Mouse (Mus musculus): ENCODE measurements around the gene Stat5a.

Gene Stat5a

DNA sequence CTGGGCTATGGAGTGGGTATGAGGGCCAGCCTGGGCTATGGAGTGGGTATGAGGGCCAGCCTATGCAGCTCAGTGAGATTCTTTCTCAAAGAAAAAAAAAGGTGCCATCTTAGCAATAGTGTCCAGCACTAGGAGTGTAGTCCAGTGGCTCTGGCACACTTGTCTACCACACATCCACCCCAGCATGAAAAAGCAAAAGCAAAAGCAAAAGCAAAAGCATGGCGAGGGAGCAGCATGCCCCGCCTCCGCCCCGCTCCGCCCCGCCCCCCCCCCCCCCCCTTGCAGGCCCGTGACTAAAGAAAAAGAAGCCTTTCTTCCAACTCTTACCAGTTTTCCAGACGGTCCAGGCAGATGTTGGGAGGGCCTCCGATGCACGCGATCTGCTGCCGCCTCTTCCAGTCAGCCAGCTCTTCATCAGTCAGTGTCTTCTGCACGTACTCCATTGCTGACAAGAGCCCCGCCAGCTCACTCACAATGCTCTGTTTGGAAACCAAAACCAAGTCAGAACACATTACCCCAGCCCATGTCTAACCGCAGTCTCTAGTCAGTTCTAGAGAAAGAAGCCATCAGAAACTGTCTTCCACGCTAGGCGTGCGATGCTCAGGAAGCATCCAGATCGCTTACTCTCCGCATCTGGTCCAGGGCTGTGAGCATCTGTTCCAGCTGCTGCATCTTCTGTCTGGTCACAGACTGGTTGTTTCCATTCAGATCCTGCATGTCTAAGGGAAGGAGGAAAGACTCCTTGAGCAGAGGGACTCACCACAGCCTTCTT lies 45.6 kb downstream of the Stat5a start:
- no peak for DNase-seq

GRCm38 (mm10) chr11:100905929-100906328 lies 46.8 kb downstream of the Stat5a start:
- DNase-seq: no peak

GRCm38 (mm10) chr11:100906885-100907284 lies 47.7 kb downstream of the Stat5a start:
- no peak for DNase-seq

DNA sequence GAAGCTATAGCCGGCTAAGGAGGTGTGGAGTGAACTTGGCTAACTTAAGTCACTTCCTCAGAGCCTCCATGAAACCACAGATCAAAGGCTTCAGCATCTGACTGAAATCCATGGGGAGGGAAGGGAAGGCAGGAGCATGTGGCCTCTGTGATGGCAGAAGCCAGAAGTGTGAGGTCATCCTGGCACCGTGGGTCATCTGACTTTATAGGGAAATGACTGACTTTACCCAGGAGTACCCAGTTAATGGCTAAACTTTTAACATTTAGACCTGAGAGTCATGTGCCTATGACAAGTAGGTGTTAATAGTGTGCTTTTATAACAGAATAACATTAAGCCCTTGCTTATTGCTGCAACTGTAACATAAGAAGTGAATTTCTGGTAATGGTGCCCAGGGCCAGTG lies 49.0 kb downstream of the Stat5a start:
- DNase-seq: no peak

DNA sequence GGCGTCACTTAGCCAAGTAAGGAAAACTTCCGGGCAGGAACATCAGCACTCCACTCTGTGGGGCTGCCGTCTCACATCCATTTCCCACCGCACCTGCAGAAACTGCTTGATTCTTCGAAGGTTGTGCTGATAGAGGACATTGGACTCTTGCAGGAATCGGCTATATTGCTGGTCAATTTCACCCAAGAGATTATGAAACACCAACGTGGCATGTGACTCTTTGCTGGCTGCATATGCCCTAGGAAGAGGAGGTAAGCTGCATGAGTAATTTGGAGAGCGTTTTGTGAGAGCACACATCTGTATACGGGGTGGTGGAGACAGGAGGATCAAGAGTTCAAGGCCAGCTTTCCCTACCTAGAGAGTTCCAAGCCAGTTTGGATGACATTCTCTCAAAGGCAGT lies 49.4 kb downstream of the Stat5a start:
- DNase-seq: no peak

DNA sequence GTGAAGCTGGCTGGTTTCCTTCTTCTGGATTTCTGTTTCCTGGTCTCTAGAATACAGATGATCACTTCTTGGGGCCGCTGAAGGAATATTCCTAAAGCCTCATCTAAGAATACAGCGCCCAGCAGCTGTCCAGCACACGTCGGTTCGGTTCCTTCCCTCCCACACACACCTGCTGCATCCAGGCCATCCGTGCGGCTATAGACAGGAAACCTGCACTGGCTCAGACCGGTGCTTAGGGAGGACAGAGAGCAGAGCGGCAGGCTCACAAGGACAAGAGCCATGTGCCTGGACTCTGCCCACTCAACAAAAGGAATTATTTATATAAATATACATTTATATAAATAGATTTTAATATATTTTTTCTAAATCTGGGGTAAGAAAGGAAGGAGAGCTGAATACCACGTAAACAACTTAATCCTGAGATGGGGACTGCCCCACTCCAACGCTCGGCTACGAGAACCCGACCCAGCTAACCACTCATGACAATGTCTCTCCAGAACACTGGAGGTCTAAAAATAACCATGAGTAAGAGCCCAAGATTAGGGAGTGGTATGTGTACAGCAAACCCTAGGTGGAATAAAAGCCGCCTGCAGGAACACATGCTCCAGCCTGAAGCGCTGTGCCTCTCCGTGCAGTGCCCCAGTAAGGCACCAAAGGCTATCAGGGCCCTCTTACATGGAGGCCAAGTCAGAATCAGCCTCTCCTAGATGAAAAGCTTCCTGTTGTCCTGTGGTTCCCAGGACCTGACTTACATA lies 53.4 kb downstream of the Stat5a start:
- DNase-seq: no peak

DNA sequence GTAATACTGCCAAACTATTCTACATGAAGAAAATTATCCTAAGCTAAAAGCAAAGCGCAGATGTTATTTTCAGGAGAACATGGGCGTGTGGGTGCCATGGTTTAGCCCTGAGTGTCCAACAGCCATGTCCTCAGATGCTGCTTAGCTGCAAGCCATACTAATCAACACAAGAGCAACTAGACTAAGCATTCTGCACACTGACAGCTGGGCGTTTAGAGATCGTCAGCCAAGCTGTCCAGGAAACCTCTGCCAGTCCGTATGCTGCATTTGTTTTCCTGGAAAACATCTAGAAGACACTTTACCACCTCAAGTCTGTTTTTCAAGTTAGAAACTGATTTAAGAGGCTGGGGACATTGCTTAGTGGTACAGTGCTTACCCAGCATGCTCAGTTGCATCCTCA lies 55.3 kb downstream of the Stat5a start:
- no peak for DNase-seq

DNA sequence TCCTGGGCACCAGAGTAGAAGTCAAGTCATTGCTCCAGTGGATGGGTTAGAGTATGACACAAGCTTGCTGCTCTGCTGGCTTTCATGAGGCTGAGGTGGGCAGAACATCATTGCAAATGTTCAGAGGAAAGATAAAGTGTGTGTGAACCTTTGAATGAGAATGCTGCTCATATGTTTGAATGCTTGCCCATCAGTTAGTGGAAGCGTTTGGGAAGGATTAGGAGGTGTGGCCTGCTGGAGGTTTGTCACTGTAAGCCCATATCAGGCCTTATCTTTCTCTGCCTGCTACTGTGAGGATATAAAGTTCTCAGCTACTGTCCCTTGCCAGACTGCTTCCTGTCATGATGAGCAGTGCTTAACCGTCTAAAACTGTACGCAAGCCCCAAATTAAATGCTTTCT lies 55.9 kb downstream of the Stat5a start:
- DNase-seq: no peak

DNA sequence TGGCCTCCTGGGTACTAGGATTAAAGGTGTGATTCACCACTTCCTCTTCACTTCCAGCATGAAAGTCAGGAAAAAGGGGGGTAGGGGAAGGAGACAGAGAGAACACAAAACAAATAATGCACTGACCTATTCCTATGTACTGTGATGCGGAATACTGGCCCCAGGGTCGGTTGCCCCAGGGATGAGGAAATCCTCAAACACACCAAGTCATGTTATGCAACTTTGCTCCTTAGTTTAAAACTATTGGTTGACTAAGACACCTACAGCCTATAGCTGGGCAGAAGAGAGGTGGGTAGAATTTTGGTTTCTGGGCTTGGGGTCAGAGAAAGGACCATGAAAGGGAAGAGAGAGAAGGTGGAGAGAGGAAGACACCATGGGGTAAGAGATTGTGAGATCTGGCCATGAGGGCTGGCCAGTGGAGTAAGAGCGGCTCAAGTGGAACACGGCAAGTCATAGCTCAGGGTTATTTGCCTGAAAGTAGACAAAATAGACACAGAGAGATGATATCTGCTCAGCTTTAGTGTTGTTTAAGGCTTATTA lies 57.4 kb downstream of the Stat5a start:
- DNase-seq: no peak

- no peak for DNase-seq
These were observed 58.9 kb downstream of the Stat5a start for GRCm38 (mm10) chr11:100918007-100918406.

- DNase-seq: no peak
These were observed 61.9 kb downstream of the Stat5a start for GRCm38 (mm10) chr11:100920887-100921624.

- DNase-seq: no peak
These were observed 65.3 kb downstream of the Stat5a start for GRCm38 (mm10) chr11:100924386-100924919.

- no peak for DNase-seq
These were observed 68.2 kb downstream of the Stat5a start for GRCm38 (mm10) chr11:100927386-100927785.

DNA sequence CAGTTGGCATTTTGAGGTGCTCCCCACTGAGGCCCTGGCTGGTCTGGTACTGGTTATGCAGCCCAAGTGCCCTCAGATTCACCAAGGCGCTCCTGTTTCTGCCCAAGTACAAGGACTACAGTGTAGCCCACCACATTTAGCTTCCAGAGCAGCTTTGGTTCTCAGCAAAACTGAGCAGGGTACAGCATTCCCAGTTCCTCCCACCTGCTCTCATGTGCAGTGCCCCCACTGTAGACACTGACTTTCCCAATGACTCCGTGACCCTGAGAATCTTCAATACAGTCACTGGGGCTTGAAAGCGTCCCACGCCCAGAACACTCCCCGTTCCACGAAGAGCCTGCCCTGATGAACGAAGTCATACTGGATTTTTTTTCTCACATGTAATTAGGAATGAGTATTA lies 71.5 kb downstream of the Stat5a start:
- DNase-seq: no peak

- no peak for DNase-seq
These were observed 72.2 kb downstream of the Stat5a start for GRCm38 (mm10) chr11:100931254-100931921.
